Mouse (Mus musculus): ENCODE results near the gene Ppp1ca.

- TF ChIP-seq POLR2A (IDR thresholded peaks at IDR 0.05; ENCODE audit: borderline replicate concordance, extremely low read depth, low read depth, low read length) (0 out of 2 replicates have a peak, but pooled peaks have one; percentile 14), CTCF (IDR thresholded peaks at IDR 0.05; ENCODE audit: insufficient read depth, low read length) (no peak)
These were observed 22.4 kb downstream of the Ppp1ca start, which contains the start of the genes Clcf1 and AC109138.7 for GRCm38 (mm10) chr19:4214071-4214770.
